Mouse (Mus musculus) hindlimb bud, embryonic 11.5 days (tissue): ENCODE data around the gene Fto.
A peak's percentile ranks its signal among the peaks of the same experiment; 100 is the strongest.

Experiments used
- DNase-seq: peaks from one replicate; pipeline ENCODE4 v3.0.0-alpha.2; 2012; ENCODE audit warnings: low read depth, low spot score; ENCODE audit errors: extremely low spot score

The Fto gene

DNA sequence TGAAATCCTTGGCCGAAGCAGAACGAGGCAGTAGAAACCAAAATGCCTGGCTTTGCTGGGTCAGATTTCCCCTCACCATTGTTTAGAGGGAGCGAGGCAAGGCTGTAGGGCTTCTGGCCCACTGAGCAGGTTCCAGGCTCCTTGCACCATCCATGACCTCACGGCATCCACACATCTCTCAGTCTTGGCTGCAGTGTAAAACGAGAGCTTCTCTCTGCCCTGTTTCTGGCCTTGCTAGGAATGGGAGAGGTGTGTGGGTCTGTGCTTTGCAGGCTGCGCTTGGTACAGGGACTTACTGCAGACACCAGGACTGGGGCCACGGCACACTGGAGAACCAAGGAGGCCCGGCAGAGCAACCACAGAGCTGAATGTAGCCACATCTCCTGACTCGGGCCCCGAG lies 132.2 kb downstream of the Fto start:
- DNase-seq, result no peak

GRCm38 (mm10) chr8:91446008-91446407 lies 132.7 kb downstream of the Fto start:
- DNase-seq, result no peak

- DNase-seq, result no peak
These were observed 135.5 kb downstream of the Fto start for GRCm38 (mm10) chr8:91448667-91449329.

DNA sequence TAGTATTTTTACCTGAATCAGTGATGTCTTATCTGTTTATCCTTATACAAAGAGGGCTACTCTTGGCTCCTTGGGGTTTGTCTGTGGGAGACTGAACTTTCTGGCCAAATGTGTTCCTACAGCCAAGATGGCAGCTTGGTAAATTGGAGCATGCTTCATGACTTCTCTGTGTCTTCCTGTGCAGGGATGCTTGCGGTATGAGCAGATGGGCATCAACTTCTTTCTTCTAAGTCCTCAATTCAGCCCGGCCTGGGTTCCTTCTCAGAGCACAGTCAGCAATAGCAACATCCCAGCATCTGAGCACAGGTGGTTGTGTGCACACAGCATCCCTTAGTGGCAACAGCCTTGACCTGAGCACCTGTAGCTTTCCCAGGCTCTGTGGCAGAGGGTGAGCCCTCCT lies 141.6 kb downstream of the Fto start:
- no peak for DNase-seq

GRCm38 (mm10) chr8:91455591-91455990 lies 142.3 kb downstream of the Fto start:
- DNase-seq, result no peak

- DNase-seq, result no peak
These were observed 144.7 kb downstream of the Fto start for GRCm38 (mm10) chr8:91458016-91458415.

DNA sequence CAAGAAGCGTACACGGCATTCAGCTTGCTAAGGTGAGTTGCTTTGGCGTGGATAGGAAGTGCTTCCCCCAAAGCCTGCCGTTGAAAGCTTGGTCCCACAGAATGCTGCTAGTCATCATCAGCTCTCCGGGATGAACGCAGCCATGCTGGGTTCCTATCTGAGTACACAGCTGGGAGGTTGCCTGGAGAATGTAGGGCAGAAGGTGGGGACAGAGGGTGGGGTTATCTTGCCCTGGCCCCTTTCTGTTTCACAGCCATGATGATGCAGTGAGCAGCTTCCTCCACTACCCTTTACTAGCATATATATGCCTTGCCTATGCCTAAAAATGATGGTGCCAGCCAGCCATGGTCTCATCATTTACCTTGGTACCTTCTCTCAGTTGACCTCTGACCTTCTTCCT lies 147.6 kb downstream of the Fto start:
- no peak for DNase-seq

DNA sequence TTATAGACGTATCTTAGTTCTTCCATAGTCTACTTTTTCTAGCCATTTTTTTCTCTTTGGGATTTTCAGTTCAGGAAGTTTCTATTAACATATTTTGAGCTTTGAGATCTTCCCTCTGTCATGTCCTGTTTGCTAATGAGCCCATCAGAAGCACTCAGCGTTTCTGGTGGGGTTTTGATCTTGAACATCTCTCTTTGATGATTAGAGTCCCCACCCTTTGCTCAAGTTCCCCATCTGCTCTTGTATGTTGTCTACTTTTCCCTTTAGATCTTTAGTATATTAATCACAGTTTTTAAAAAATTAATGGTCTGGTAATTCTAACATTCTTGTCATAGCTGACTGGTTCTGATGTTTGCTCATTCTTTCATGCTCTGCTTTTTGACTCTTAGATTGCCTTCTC lies 150.4 kb downstream of the Fto start:
- no peak for DNase-seq

- no peak for DNase-seq
These were observed 154.1 kb downstream of the Fto start for GRCm38 (mm10) chr8:91467463-91467862.

- no peak for DNase-seq
These were observed 154.7 kb downstream of the Fto start for GRCm38 (mm10) chr8:91467881-91468534.

- DNase-seq, result no peak
These were observed 156.1 kb downstream of the Fto start for GRCm38 (mm10) chr8:91469441-91469840.

GRCm38 (mm10) chr8:91474731-91475279 lies 161.5 kb downstream of the Fto start:
- DNase-seq, result no peak

GRCm38 (mm10) chr8:91476988-91477387 lies 163.7 kb downstream of the Fto start:
- no peak for DNase-seq

DNA sequence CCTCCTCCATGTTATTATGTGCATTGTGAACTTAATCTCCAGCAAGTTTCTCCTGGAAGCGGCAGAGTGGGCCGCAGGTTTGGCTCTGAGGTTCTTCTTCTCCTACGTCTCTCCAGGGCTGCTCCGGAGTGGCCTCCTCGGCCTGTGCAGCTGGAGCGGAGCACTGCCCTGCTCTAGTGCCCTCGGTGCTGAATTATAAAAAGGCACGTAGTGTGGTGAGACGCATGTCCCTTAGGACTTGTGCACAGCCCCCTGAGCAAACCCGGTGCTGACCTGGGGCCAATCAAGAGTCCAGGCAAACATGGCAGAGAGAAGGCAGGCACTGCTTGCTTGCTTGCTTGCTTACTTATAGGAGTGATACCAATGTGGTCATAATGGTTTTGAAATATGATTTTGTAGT lies 164.1 kb downstream of the Fto start:
- no peak for DNase-seq

DNA sequence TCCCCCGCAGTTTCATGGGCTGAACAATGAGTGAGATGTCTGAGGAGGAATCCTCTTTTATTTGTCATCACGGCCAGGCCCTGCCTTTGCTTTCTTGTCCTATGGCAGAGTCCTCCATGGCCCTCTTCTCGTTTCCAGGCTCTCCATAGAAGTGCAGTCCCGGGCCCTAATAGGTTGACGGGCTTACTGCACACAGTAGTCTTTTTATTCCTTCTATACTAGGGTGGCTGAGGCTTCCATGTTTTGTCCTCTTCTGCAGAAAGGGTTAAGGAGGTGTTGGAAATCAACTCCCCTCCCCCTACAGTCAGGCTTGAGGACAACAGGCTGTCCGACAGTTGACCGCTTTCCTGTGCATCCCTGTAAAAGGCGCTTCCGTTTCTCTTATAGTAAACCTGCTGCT lies 169.2 kb downstream of the Fto start:
- DNase-seq, result no peak

DNA sequence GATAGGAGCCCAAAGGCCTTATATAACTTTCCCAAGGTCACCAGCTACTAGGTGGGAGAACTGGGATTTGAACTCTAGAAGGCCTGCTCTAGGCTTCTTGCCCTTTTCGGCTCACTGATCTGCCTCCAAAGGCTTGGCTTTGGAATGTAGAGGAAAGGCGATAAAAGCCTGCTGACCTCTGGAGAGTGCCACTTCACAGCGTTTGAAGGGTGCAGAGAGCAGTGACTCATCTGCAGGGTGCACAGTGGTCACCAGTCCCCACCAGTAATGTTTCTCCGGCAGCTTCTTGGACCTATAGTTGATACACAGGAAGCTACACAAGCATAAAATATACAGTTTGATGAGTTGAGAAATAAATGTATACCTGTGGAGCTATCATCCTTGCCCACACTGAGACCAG lies 173.1 kb downstream of the Fto start:
- no peak for DNase-seq

- DNase-seq, result no peak
These were observed 174.1 kb downstream of the Fto start for GRCm38 (mm10) chr8:91487456-91487855.

DNA sequence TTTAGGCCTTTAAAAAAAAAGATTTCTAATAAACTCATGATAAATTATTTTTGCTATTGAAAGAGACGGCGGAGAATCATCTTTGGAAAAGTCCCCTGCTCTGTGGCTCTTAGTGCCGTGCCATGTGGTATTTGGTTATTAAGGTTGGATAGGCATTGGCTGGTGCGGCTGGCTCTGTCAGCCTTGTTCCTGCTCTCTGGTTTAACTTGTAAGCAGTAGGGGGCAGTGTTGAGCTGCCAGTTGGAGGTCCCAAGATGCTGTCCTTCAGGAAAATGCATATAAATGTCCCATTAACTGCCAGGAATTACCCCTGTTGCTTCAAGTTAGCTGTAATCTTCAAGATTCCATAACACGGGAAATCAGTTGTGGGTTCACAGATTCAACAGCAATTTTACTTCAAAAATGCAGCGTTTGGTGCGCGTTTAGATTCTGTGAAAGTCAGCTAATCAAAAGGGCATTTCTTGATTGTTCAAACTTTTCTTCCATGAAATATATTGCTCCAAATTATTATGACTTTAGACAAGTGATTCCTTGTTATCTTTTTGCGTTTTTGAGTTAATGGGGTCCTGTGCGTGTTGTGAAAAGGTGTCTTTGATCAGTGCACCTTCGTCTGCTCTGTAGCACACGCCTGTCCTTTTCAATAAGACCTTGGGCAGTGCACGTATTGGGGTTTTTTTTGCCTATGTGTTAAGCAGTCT lies 174.9 kb downstream of the Fto start:
- peak; percentile 46 for DNase-seq

- no peak for DNase-seq
These were observed 175.6 kb downstream of the Fto start for GRCm38 (mm10) chr8:91488784-91489450.

GRCm38 (mm10) chr8:91490065-91490464 lies 176.7 kb downstream of the Fto start:
- no peak for DNase-seq

DNA sequence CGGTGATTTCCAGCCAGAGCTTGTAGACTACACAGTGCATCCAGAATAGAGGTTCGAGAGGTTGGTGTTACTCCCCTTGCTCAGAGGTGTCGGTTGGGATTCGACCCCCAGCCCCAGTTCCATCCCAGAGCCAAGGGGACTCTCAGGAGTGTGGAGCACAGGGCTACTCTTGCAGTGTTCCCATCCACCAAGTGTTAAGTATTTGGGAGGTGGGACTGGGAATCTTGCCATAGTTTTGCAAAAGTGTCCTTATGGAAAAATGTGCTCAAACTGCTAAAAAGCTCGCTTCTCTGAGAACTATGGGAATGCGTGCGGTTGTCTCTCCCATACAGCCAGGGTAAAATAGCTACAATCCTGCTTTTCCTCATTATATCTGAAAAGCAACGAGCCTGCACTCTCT lies 180.0 kb downstream of the Fto start:
- no peak for DNase-seq
